Mouse (Mus musculus) stomach, embryonic 15.5 days (tissue): ENCODE measurements around the gene Ifi205. TPM values are rescaled to one million over a fixed set of nuclear protein-coding genes. Genes with fewer than 3 reads are reported as not detected.
"Not testable (repeated sequence)": the region's sequence is repeated elsewhere in the genome, so short reads cannot be mapped to it uniquely, and the experiment has no call there.

Source experiments
- ATAC-seq: fragments of 200-750 bp; cut with Nextera tagmentation; 2 replicates; pipeline ENCODE4 v1.8.0; 2017; ENCODE audit warnings: low read depth, moderate number of reproducible peaks, moderate TSS enrichment; ENCODE audit not compliant: insufficient read depth, low FRiP score
- H3K27ac ChIP-seq: fragments of 300-500 bp; sonication (generic); 2 replicates; pipeline ENCODE4 v1.5.1; 2015; ENCODE audit warnings: mild to moderate bottlenecking, inconsistent platforms
- H3K27me3 ChIP-seq: fragments of 300-500 bp; sonication (generic); replicated peaks from 2 replicates; pipeline ENCODE4 v1.6.1; 2015; ENCODE audit warnings: inconsistent platforms
- H3K36me3 ChIP-seq: fragments of 300-500 bp; sonication (generic); 2 replicates; pipeline ENCODE4 v1.6.1; 2015; ENCODE audit warnings: inconsistent platforms
- H3K4me1 ChIP-seq: fragments of 300-500 bp; sonication (generic); 2 replicates; pipeline ENCODE4 v1.6.1; 2015; ENCODE audit warnings: inconsistent platforms
- H3K4me2 ChIP-seq: fragments of 300-500 bp; sonication (generic); 2 replicates; pipeline ENCODE4 v1.6.1; 2015; ENCODE audit warnings: mild to moderate bottlenecking, inconsistent platforms
- H3K4me3 ChIP-seq: fragments of 300-500 bp; sonication (generic); replicated peaks from 2 replicates; pipeline ENCODE4 v1.5.1; 2015; ENCODE audit warnings: inconsistent platforms
- H3K9ac ChIP-seq: fragments of 300-500 bp; sonication (generic); 2 replicates; pipeline ENCODE4 v1.6.1; 2015; ENCODE audit warnings: inconsistent platforms
- H3K9me3 ChIP-seq: fragments of 300-500 bp; sonication (generic); 2 replicates; pipeline ENCODE4 v1.6.1; 2016; ENCODE audit warnings: inconsistent platforms
- WGBS: fragments of 180-500 bp; shearing (Covaris S2); methylation state at CpG from one replicate; pipeline ENCODE4 v1.1.7; 2015; 5-methylcytosine and 5-hydroxymethylcytosine counted together
- polyA plus RNA-seq: library from polyadenylated mRNA; unstranded; fragments of >200 nt; fragmentation: Nextera tagmentation; extraction: Ambion mirVana; gene quantifications from 2 replicates; pipeline ENCODE4 v1.2.1, GENCODE M21; 2015

Ifi205 gene
- polyA plus RNA-seq, 1 experiment from 2014 or later, result 0.83 TPM

GRCm38 (mm10) chr1:174040523-174041177 is 9.0 kb upstream of the Ifi205 start, which contains the start of gene Olfr433:
Gene Olfr433, plus strand, starts transcription at chr1:174040705.
- no peaks in the 10 kb centered on the region for H3K4me1 ChIP-seq
- H3K9ac ChIP-seq, result no peak within 1 kb of the TSS
- no peak within 1 kb of the TSS for H3K4me2 ChIP-seq
- H3K36me3 ChIP-seq, result no peaks in the 10 kb centered on the region
- H3K27ac ChIP-seq, result no peak within 1 kb of the TSS
- H3K4me3 ChIP-seq, result no peak within 1 kb of the TSS
- no peaks in the 10 kb centered on the region for H3K27me3 ChIP-seq
- 61% methylated on average over 7 of the region's 7 CpGs for WGBS
- peak; percentile 43; the same call in 1 of the 2 replicates for ATAC-seq
- H3K9me3 ChIP-seq, result no peaks in the 10 kb centered on the region

DNA sequence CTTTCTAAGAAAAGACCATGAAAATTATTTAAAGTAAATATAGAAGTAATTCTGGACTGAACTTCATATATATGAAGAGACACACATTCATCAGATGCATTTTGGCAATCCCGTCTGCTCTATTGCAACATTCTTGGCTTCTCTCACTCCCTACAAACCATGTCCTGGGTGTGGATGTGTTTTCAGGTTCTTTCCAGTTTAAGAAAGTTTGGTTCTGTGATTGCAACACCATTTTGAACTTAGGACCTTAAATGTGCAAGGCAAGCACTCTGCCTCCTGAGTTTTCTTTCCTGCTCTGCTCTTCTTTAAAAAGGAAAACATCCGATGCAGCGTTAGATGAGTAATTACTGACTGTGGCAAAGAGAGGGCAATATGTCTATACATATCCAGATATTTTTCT is 6.9 kb upstream of the Ifi205 start:
- no peaks in the 10 kb centered on the region for H3K36me3 ChIP-seq
- H3K9me3 ChIP-seq, result no peaks in the 10 kb centered on the region
- H3K4me2 ChIP-seq, result no peak overlapping the region
- H3K9ac ChIP-seq, result no peak overlapping the region
- H3K27ac ChIP-seq, result no peak overlapping the region
- H3K4me3 ChIP-seq, result no peak overlapping the region
- ATAC-seq, result no peak
- WGBS, result 71% methylated on average over 3 of the region's 3 CpGs
- no peaks in the 10 kb centered on the region for H3K4me1 ChIP-seq
- no peaks in the 10 kb centered on the region for H3K27me3 ChIP-seq

DNA sequence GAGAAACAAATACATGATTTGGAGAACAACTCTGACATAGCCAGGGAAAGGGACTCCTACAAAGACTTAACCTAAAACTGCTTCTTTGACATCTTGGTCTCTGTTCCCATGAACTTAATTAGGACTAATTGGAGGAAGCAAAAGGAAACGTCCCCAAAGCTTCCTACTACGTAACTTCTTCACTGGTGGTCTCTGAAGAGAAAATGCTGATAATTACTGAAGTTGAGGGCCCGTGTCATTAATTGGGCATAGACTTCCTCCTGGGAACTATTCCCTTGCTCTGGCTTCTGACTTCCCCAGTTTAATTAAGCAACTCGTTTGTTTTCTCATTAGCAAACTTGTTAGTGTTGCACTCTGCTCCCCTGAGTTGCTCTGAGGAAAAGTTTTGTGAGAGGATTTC is 4.2 kb upstream of the Ifi205 start:
- Histone ChIP-seq H3K9me3 (no peaks in the 10 kb centered on the region), H3K4me1 (no peaks in the 10 kb centered on the region), H3K9ac (no peak overlapping the region), H3K36me3 (no peaks in the 10 kb centered on the region), H3K27ac (no peak overlapping the region), H3K27me3 (no peaks in the 10 kb centered on the region), H3K4me2 (no peak overlapping the region), H3K4me3 (no peak overlapping the region)
- no peak for ATAC-seq
- WGBS, result 71% methylated on average over 4 of the region's 4 CpGs

DNA sequence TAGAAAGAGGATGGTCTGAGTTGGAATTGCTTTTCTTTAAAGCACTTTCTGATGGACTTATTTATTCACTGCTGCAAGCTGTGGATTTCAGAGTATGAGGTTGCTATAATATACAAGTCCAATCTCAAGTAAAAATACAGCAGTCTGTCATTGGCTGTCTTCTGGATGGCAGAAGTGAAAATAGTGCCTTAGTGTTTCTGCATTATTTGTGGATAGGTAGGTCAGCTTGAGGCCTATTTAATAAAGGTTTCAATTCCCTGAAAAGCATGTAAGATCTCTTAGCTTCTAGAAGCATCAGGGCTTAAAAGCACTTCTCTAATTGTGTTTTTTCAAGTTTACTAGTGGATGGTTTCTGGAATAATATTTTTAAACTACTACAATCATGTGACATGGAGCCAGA is 24.6 kb downstream of the Ifi205 start:
- ATAC-seq, result not testable (repeated sequence)

DNA sequence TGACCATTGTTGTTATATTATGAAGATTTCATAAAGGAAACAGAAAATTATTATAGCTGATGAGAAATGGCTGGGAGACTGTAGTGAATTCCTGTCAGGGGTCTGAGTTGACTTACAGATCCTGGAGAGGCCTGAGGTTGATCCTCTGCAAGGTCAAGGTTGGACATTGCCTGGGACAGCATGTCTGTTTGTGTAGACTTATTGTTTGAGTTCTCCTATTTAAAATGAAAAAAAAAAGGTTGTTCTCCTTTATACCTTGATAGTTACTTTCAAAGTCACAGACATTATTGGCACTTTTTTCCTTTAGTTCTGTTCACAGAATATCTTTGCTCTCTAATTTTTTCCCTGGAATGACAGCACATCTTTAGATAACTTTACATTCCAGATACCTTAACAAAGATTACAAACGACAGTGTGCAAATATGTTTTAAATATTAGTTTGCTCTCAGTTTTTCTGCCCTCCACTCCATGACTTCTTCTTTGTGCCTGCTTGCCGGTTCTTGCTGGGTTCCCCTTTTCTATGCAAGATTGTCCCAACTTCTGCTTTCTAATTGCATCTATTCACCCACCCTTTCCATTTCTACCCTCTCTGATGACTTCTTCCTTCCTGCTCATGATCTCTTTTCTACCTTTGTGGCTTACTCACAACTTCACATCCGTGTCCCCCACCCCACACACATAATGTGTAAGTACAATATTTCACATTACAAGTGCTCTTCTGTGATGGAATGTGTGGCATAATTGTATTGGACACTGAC is 27.1 kb downstream of the Ifi205 start:
- not testable (repeated sequence) for H3K4me3 ChIP-seq, H3K9me3 ChIP-seq, H3K27ac ChIP-seq, H3K27me3 ChIP-seq, ATAC-seq, H3K9ac ChIP-seq, H3K4me2 ChIP-seq, H3K36me3 ChIP-seq, H3K4me1 ChIP-seq
- 58% methylated on average over 2 of the region's 3 CpGs for WGBS

More for the DNA sequence above, 24.6 kb downstream of the Ifi205 start:
- not testable (repeated sequence) for H3K27me3 ChIP-seq, H3K9ac ChIP-seq, H3K4me2 ChIP-seq, H3K27ac ChIP-seq, H3K4me1 ChIP-seq, H3K4me3 ChIP-seq, H3K36me3 ChIP-seq, H3K9me3 ChIP-seq

DNA sequence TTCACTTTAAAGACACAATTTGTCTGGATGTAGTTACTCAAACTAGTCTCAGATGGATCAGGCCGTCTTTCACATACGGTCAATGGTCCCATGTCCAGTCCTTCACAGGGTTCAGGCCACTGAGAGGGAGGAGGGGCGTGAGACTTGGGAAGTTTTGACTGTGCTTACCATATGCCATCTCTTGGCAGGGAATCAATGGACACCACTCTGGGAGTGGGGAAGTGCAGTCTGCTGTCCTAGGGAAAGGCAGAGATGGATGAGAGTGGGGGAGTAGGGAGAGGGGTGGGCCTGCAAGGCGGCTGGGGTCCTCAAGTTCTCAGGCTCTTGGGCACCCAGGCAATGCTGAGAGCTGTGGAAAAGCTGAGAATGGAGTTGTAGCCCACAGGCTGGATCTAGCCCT is 36.6 kb downstream of the Ifi205 start:
- Histone ChIP-seq H3K4me2 (no peak overlapping the region), H3K27ac (no peak overlapping the region), H3K9ac (no peak overlapping the region), H3K9me3 (no peaks in the 10 kb centered on the region), H3K27me3 (no peaks in the 10 kb centered on the region), H3K36me3 (no peaks in the 10 kb centered on the region), H3K4me1 (no peaks in the 10 kb centered on the region), H3K4me3 (no peak overlapping the region)
- WGBS, result 85% methylated on average over 4 of the region's 4 CpGs
- ATAC-seq, result no peak

GRCm38 (mm10) chr1:173982694-173983305 is 48.8 kb downstream of the Ifi205 start, which contains the start of gene Ifi202b:
Gene Ifi202b, minus strand, starts transcription at chr1:173982744.
- ATAC-seq, result not testable (repeated sequence)

DNA sequence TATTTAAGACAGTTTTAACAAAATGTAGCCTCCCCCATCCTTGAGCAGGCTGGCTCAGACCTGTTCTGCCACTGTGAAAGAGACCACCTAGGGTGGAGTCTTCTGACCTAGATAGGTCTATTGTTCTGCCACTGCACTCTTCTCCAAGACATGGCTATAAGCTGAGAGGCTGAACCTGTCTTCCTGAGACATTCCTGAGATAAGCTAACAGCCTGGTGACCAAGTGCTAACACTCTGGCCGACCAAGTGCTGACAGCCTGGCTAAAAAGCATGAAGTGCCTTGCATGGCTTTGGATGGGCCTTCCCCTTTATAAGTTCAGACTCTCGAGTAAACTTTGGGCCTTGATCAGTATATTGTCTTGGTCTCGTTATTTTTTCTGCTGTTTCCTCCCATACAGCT is 50.6 kb downstream of the Ifi205 start:
- not testable (repeated sequence) for H3K4me2 ChIP-seq, H3K9ac ChIP-seq, H3K4me3 ChIP-seq, H3K27me3 ChIP-seq, H3K4me1 ChIP-seq, H3K36me3 ChIP-seq, H3K9me3 ChIP-seq, ATAC-seq, H3K27ac ChIP-seq
- 25% methylated on average over 3 of the region's 3 CpGs for WGBS

More at GRCm38 (mm10) chr1:173982694-173983305, 48.8 kb downstream of the Ifi205 start, which contains the start of gene Ifi202b:
- not testable (repeated sequence) for H3K27me3 ChIP-seq, H3K27ac ChIP-seq, H3K9me3 ChIP-seq, H3K4me1 ChIP-seq, H3K4me2 ChIP-seq, H3K9ac ChIP-seq, H3K4me3 ChIP-seq, H3K36me3 ChIP-seq
- WGBS, result 87% methylated on average over 6 of the region's 6 CpGs

GRCm38 (mm10) chr1:173977622-173978021 is 54.0 kb downstream of the Ifi205 start:
- Histone ChIP-seq H3K27ac (no peak overlapping the region), H3K27me3 (no peaks in the 10 kb centered on the region), H3K36me3 (no peaks in the 10 kb centered on the region), H3K9me3 (no peaks in the 10 kb centered on the region), H3K4me3 (no peak overlapping the region), H3K4me1 (no peaks in the 10 kb centered on the region), H3K4me2 (no peak overlapping the region), H3K9ac (no peak overlapping the region)
- no peak for ATAC-seq

DNA sequence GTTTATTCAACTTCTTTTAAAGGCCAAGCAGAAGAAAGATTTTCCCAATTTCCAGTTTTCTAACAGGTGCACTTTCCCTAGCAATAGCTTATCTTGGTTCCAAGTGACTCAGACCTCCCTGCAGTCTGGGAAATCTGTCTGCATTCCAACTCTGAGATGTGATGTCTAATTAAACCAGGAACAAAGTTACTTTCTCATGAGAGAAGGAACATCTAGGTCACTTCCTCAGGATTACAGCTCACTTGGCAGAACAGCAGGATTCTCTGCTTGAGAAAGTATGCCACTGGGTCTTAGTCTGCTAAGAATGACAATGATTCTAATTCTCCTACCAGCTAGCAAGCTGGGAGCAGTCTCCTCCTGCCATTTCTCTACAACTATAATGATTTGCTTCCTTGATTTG is 58.5 kb downstream of the Ifi205 start:
- Histone ChIP-seq H3K27me3 (no peaks in the 10 kb centered on the region), H3K4me3 (no peak overlapping the region), H3K27ac (no peak overlapping the region), H3K4me2 (no peak overlapping the region), H3K9me3 (no peaks in the 10 kb centered on the region), H3K4me1 (no peaks in the 10 kb centered on the region), H3K36me3 (no peaks in the 10 kb centered on the region), H3K9ac (no peak overlapping the region)
- ATAC-seq, result no peak
